Mouse (Mus musculus) embryonic facial prominence, embryonic 11.5 days (tissue): Measurements from ENCODE around the gene Olfr834. TPM values are rescaled to one million over a fixed set of nuclear protein-coding genes. Genes with fewer than 3 reads are reported as not detected.

Experiments used
- ATAC-seq: fragments of 200-750 bp; cut with Nextera tagmentation; replicated peaks from 2 replicates; pipeline ENCODE4 v1.8.0; 2017; ENCODE audit warnings: low read depth; ENCODE audit not compliant: insufficient number of reproducible peaks, low FRiP score, low TSS enrichment
- DNase-seq: peaks from one replicate; pipeline ENCODE4 v3.0.0-alpha.2; 2015; ENCODE audit warnings: low spot score
- H3K27ac ChIP-seq: fragments of 300-500 bp; sonication (generic); replicated peaks from 2 replicates; pipeline ENCODE4 v1.5.1; 2014; ENCODE audit warnings: mild to moderate bottlenecking, low read depth, low read length, control low read depth
- H3K27me3 ChIP-seq: fragments of 300-500 bp; sonication (generic); 2 replicates; pipeline ENCODE4 v1.6.1; 2014; ENCODE audit warnings: mild to moderate bottlenecking, low read length, moderate library complexity, mixed read lengths; ENCODE audit not compliant: control insufficient read depth, insufficient read depth
- H3K36me3 ChIP-seq: fragments of 300-500 bp; sonication (generic); replicated peaks from 2 replicates; pipeline ENCODE4 v1.6.1; 2014; ENCODE audit warnings: low read depth, mild to moderate bottlenecking, low read length, moderate library complexity, mixed read lengths; ENCODE audit not compliant: control insufficient read depth, insufficient read depth
- H3K4me1 ChIP-seq: fragments of 300-500 bp; sonication (generic); 2 replicates; pipeline ENCODE4 v1.6.1; 2014; ENCODE audit warnings: low read length, mixed read lengths; ENCODE audit not compliant: control insufficient read depth, insufficient read depth
- H3K4me2 ChIP-seq: fragments of 300-500 bp; sonication (generic); 2 replicates; pipeline ENCODE4 v1.6.1; 2014; ENCODE audit warnings: low read depth, mild to moderate bottlenecking, control low read depth, low read length, moderate library complexity
- H3K4me3 ChIP-seq: fragments of 300-500 bp; sonication (generic); 2 replicates; pipeline ENCODE4 v1.5.1; 2014; ENCODE audit warnings: low read depth, low read length, control low read depth
- H3K9ac ChIP-seq: fragments of 300-500 bp; sonication (generic); replicated peaks from 2 replicates; pipeline ENCODE4 v1.6.1; 2014; ENCODE audit warnings: mild to moderate bottlenecking, control low read depth, low read length
- H3K9me3 ChIP-seq: fragments of 300-500 bp; sonication (generic); replicated peaks from 2 replicates; pipeline ENCODE4 v1.6.1; 2016; ENCODE audit warnings: mild to moderate bottlenecking, low read length, inconsistent platforms, mixed read lengths; ENCODE audit not compliant: control insufficient read depth
- WGBS: fragments of 180-500 bp; shearing (Covaris S2); extraction: QIAGEN DNeasy Blood & Tissue Kit; methylation state at CpG from one replicate; pipeline ENCODE4 v1.1.7; 2014; 5-methylcytosine and 5-hydroxymethylcytosine counted together
- polyA plus RNA-seq: library from polyadenylated mRNA; unstranded; fragments of >200 nt; fragmentation: Nextera tagmentation; extraction: Ambion mirVana; gene quantifications from 2 replicates; pipeline ENCODE4 v1.2.1, GENCODE M21; 2014

Gene Olfr834
- not detected in 2 replicates for polyA plus RNA-seq

DNA sequence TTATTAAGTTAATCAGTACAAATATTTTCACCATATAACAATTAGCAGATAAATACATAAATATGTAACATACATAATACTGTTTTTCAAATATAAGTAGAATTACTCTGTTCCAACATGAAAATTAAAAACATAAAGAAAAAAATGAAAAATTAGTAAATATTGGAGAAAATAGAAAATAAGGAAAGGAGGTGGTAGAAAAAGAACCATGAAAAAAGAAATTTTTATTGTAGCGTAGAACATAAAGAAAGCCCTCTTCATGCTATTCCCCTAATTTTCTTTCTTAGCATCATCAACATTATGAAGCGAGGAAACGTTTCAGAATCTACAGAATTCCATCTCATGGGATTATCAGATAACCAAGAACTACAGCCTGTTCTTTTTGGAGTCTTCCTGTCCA is at the start of gene Olfr834:
Gene Olfr834, plus strand, starts transcription at position 301 of the 400 bp plus-strand sequence.
- Histone ChIP-seq H3K4me1 (no peaks in the 10 kb centered on the region), H3K27me3 (no peaks in the 10 kb centered on the region), H3K9ac (no peak within 1 kb of the TSS), H3K36me3 (no peaks in the 10 kb centered on the region), H3K4me3 (no peak within 1 kb of the TSS), H3K27ac (no peak within 1 kb of the TSS), H3K9me3 (no peaks in the 10 kb centered on the region), H3K4me2 (no peak within 1 kb of the TSS)
- ATAC-seq, result no peak
- no peak for DNase-seq
- 78% methylated on average over 3 of the region's 3 CpGs for WGBS

- Histone ChIP-seq H3K9ac (no peak overlapping the region), H3K36me3 (no peaks in the 10 kb centered on the region), H3K4me1 (no peaks in the 10 kb centered on the region), H3K27ac (no peak overlapping the region), H3K4me2 (no peak overlapping the region), H3K27me3 (no peaks in the 10 kb centered on the region), H3K4me3 (no peak overlapping the region), H3K9me3 (no peaks in the 10 kb centered on the region)
- ATAC-seq (no peak), DNase-seq (no peak)
Measured at GRCm38 (mm10) chr9:18962021-18962420, 25.8 kb upstream of the Olfr834 start.

DNA sequence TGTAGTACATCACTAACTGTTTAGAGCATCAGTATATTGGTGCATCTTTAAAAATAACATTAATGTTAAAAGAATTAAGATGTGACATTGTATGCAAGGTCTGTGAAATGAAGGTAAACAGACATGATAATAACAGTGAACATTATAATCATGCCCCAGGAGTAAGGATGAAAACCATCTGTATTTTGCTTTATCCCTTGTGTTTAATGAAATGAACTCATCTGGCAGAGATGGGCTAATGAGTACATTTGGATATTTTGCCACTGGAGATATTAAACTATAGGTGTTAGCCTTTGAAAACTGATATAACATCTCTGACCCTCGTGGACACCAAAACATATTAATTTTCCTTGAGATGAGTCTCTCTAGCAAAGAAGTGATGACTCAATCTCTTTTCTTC is 44.6 kb downstream of the Olfr834 start, which contains the start of gene Olfr835:
Gene Olfr835, plus strand, starts transcription at position 301 of the 400 bp plus-strand sequence.
- no peak within 1 kb of the TSS for H3K9ac ChIP-seq
- H3K27ac ChIP-seq, result no peak within 1 kb of the TSS
- 54% methylated on average over 1 of the region's 1 CpGs for WGBS
- ATAC-seq (no peak), DNase-seq (no peak)
- no peak within 1 kb of the TSS for H3K4me3 ChIP-seq
- H3K27me3 ChIP-seq, result no peaks in the 10 kb centered on the region
- H3K4me2 ChIP-seq, result no peak within 1 kb of the TSS
- no peaks in the 10 kb centered on the region for H3K36me3 ChIP-seq
- H3K4me1 ChIP-seq, result no peaks in the 10 kb centered on the region
- H3K9me3 ChIP-seq, result no peaks in the 10 kb centered on the region

Other genes starting within 250 kb of the Olfr834 start
- not detected in 2 replicates for gene Olfr24, start 224.0 kb upstream of the Olfr834 start, polyA plus RNA-seq
- gene Olfr828, start 168.5 kb upstream of the Olfr834 start, polyA plus RNA-seq, result not detected in 2 replicates
- not detected in 2 replicates for gene Olfr829, start 133.1 kb upstream of the Olfr834 start, polyA plus RNA-seq
- not detected in 2 replicates for gene Olfr830, start 113.3 kb upstream of the Olfr834 start, polyA plus RNA-seq
- gene Olfr832, start 50.9 kb upstream of the Olfr834 start, polyA plus RNA-seq, result not detected in 2 replicates
- not detected in 2 replicates for gene Olfr835, start 44.7 kb downstream of the Olfr834 start, polyA plus RNA-seq
- not detected in 2 replicates for gene Olfr836, start 132.4 kb downstream of the Olfr834 start, polyA plus RNA-seq
- gene Olfr837, start 148.3 kb downstream of the Olfr834 start, polyA plus RNA-seq, result not detected in 2 replicates
- gene Olfr839-ps1, start 189.3 kb downstream of the Olfr834 start, polyA plus RNA-seq, result not detected in 2 replicates